Mouse (Mus musculus): ENCODE measurements around the gene Rbm20. TPM values are rescaled to one million over a fixed set of nuclear protein-coding genes. Genes with fewer than 3 reads are reported as not detected.
"Not testable (repeated sequence)": the region's sequence is repeated elsewhere in the genome, so short reads cannot be mapped to it uniquely, and the experiment has no call there.

Gene Rbm20
- polyA plus RNA-seq, 1 experiment from 2014 or later = 1.9 TPM

DNA sequence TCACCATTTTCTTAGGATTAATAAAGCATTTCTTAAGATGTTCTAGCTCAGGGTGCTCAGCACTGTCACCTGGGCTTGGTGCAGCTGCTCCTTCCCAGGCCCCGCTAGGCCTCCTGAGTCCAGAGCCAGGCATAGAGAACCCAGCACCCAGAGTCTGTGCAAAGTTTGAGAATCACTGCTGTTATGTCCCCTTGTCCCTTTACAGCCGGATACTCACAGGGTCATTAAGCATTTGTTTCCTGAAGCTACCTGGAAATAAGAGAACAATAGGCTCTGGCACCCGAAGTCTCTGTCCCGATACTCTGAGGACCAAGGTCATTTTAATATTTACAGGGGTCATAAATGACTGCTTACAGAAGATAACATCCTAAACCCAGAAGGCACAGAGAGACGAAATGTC lies 118.9 kb downstream of the Rbm20 start:
- no peak overlapping the region for H3K4me3 ChIP-seq
- 89% methylated on average over 5 of the region's 5 CpGs for WGBS
- H3K4me1 ChIP-seq = peaks cover 22% of the 10 kb centered on the region

DNA sequence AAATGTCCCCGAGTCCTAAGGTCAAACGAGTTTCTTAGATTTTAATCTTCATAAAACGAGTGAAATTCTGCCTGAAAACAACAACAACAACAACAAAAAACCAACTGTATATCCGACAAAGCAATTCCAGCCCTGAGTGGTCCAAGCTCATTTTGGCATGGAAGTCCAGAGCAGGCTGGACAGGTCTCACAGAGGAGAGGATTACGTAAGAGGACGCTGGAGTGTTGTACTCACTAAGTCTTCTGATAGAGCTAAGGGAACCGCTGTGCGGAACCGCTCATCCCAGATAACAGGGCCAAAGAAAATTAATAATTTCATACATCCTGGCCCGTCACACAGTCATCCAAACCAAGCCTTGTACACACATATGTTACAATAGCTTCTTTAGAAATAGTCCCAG lies 120.7 kb downstream of the Rbm20 start:
- H3K36me3 ChIP-seq = no peaks in the 10 kb centered on the region
- H3K27ac ChIP-seq = no peak overlapping the region
- H3K4me1 ChIP-seq = 0 out of 2 replicates have a peak, but pooled peaks cover 10% of the 10 kb centered on the region
- no peaks in the 10 kb centered on the region for H3K9me3 ChIP-seq (replicated peaks)
- no peak overlapping the region for H3K4me3 ChIP-seq
- 88% methylated on average over 10 of the region's 10 CpGs for WGBS
- no peak for DNase-seq (ENCODE audit: low spot score)
- H3K27me3 ChIP-seq (ENCODE audit: low read depth, poor library complexity, severe bottlenecking) = no peaks in the 10 kb centered on the region

More for the DNA sequence above, 118.9 kb downstream of the Rbm20 start:
- Histone ChIP-seq H3K36me3 (no peaks in the 10 kb centered on the region), H3K27me3 (ENCODE audit: low read depth, poor library complexity, severe bottlenecking) (no peaks in the 10 kb centered on the region), H3K9me3 (replicated peaks) (no peaks in the 10 kb centered on the region), H3K27ac (no peak overlapping the region)
- DNase-seq (ENCODE audit: low spot score) = no peak

DNA sequence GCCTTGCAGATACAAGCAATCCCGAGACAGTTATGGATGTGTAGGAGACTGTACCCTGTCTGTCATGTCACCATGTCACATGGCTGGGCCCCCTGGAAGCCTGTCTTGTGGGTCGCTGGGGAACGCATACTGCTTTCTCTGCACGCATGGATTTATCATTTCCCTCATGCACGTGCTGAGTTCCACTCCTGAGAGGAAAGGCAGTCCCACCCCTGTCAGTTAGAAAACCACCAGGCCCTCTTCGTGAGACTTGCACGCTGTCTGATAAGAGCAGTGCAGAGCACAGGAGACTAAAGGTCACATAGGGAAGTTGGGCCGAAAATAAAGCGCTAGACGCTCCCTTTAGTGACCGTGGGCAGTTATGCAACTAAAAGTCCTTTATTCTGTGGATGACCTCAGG lies 122.8 kb downstream of the Rbm20 start:
- no peak overlapping the region for H3K27ac ChIP-seq
- DNase-seq (ENCODE audit: low spot score) = no peak

DNA sequence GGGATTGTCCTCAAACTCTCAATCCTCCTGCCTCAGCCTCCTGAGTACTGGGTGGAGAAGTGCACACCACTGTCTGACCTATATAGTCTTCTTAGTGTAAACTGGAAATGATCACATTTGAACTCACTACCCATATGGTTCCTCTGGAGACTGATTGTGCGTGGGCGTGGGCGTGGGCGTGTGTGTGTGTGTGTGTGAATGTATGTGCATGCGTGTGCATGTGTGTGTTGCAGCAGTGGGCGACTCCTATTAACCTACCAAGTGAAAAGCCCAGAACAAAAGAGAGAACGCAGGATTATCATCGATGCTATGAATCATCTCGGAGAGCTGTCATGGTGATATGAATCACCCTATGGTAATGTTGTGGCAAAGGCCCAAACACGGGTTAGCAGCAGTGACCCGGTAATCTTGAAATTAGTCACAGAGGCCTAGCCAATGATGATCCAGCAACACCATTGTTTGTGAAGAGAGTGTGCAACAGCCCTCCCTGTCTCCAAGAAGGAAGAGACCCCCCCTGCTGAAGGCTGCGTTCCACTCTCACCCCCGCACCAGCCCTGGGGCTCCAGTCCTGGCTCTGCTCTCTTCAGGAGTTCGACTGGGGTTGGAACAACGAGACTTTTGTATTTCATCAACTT lies 123.4 kb downstream of the Rbm20 start:
- DNase-seq (ENCODE audit: low spot score) = no peak
- no peaks in the 10 kb centered on the region for H3K9me3 ChIP-seq (replicated peaks)
- WGBS = 89% methylated on average over 15 of the region's 15 CpGs
- H3K27ac ChIP-seq = no peak overlapping the region
- no peaks in the 10 kb centered on the region for H3K27me3 ChIP-seq (ENCODE audit: low read depth, poor library complexity, severe bottlenecking)
- H3K4me3 ChIP-seq = no peak overlapping the region
- 0 out of 2 replicates have a peak, but pooled peaks cover 10% of the 10 kb centered on the region for H3K4me1 ChIP-seq
- no peaks in the 10 kb centered on the region for H3K36me3 ChIP-seq

More for the DNA sequence above, 122.8 kb downstream of the Rbm20 start:
- Histone ChIP-seq H3K36me3 (no peaks in the 10 kb centered on the region), H3K4me3 (no peak overlapping the region), H3K9me3 (replicated peaks) (no peaks in the 10 kb centered on the region), H3K27me3 (ENCODE audit: low read depth, poor library complexity, severe bottlenecking) (no peaks in the 10 kb centered on the region), H3K4me1 (0 out of 2 replicates have a peak, but pooled peaks cover 10% of the 10 kb centered on the region)
- WGBS = 80% methylated on average over 11 of the region's 11 CpGs

DNA sequence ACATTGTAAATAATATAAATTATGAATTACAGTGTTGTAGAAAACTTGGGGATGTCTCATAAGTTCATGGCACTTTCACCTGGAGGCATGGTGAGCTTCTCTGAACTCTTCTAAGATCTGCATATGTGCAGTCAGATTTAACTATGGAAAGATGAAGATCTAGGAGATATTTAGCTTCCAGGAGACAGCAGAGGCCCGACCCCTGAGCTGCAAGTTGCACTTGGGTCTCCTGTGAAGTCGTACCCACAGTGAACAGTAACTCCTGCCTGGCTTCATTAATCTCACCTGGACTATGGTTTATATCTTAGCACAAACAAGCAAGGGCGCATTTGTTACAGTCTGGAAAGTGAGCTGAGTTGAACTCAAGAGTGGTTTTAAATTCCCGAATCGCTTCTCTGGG lies 124.3 kb downstream of the Rbm20 start:
- no peaks in the 10 kb centered on the region for H3K9me3 ChIP-seq (replicated peaks)
- H3K36me3 ChIP-seq = no peaks in the 10 kb centered on the region
- H3K27me3 ChIP-seq (ENCODE audit: low read depth, poor library complexity, severe bottlenecking) = no peaks in the 10 kb centered on the region
- DNase-seq (ENCODE audit: low spot score) = no peak
- H3K27ac ChIP-seq = no peak overlapping the region
- no peak overlapping the region for H3K4me3 ChIP-seq
- WGBS = 90% methylated on average over 5 of the region's 5 CpGs
- H3K4me1 ChIP-seq = peaks cover 15% of the 10 kb centered on the region

DNA sequence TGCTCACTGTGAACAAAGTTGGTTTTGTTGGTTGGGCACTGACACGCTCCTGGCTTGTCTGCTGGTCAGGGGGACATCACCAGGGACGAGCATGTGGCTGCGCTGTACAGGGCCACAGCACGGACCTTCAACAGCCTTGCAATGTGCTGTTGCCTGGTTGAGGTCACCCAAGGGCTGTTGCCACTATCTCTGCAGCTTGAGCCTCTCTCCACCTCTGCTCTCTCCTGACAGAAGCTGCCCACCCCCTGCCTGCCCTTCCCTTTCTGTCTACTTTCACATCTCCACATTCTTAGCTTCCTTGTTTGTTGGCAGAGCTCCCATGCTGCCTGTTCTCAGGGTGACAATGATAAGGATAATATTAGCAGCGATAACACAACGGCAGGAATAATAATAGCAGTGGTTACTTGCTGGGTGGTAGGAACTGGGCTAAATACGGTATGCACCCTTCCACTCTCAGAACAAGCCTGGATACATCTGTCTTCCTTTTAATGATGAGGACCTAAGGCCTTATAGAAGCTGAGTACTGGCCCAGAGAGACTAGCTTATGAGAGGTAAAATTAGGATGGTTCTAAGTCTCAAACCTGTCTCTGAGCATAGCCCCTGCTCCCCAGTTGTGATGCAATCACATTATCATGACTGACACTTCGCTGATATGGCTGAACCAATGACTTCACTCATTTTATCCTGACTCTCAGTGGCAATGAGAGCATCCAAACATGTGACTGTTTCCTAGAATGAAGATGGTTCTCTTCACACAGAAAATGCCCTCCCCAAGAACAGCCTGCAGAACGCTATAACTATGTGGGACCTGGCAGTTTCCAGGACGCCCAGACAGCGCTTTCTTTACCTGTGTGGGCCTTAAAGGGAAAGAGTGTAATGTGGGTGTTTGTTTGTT lies 124.9 kb downstream of the Rbm20 start:
- no peak for DNase-seq (ENCODE audit: low spot score)
- Histone ChIP-seq H3K36me3 (no peaks in the 10 kb centered on the region), H3K4me1 (peaks cover 17% of the 10 kb centered on the region), H3K27me3 (ENCODE audit: low read depth, poor library complexity, severe bottlenecking) (no peaks in the 10 kb centered on the region), H3K4me3 (no peak overlapping the region), H3K27ac (no peak overlapping the region), H3K9me3 (replicated peaks) (no peaks in the 10 kb centered on the region)
- 86% methylated on average over 11 of the region's 11 CpGs for WGBS

DNA sequence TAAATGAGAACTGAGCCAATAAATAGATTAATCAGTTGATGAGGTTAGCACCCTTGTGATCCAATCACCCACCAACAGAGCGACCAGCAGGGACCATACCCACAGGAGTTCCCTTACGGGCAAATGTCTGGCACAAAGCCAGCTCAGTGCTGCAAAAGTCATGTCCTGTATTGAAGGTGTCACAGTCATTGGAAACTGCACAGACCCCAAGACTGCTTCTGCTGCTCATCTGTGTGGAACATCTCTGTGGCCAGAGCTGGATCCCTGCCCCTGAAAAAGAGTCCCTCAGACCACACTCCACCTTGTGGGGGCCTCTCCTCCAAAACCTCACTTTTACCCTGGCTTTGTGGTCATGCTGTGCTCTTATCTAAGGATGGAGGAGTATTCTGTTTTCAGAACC lies 126.8 kb downstream of the Rbm20 start:
- H3K27me3 ChIP-seq (ENCODE audit: low read depth, poor library complexity, severe bottlenecking) = 0 out of 2 replicates have a peak, but pooled peaks cover 8% of the 10 kb centered on the region
- peaks cover 24% of the 10 kb centered on the region for H3K4me1 ChIP-seq
- H3K4me3 ChIP-seq = no peak overlapping the region
- H3K9me3 ChIP-seq (replicated peaks) = no peaks in the 10 kb centered on the region
- DNase-seq (ENCODE audit: low spot score) = no peak
- WGBS = 93% methylated on average over 2 of the region's 2 CpGs
- no peaks in the 10 kb centered on the region for H3K36me3 ChIP-seq
- H3K27ac ChIP-seq = no peak overlapping the region

DNA sequence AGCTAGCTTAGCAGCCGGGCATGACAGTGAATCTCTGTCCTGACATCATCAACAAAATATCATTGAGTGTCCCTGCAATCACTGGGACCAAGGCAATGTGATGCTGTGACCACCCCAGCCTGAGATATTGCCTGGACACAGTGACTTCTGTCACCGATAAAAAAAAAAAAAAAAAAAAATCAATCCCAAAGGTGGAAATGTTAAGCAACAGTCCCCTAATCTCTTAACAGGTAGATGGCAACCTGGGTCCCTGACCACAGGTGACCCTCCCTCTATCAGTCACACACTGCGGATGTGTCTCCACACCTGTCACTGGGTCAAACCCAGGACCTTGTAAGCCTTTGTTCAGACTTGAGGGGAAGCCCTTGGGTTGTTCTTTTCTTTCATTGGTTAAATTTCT lies 128.0 kb downstream of the Rbm20 start:
- WGBS = 82% methylated on average over 3 of the region's 3 CpGs
- Histone ChIP-seq H3K4me1 (peaks cover 31% of the 10 kb centered on the region), H3K9me3 (replicated peaks) (no peaks in the 10 kb centered on the region), H3K27me3 (ENCODE audit: low read depth, poor library complexity, severe bottlenecking) (0 out of 2 replicates have a peak, but pooled peaks cover 8% of the 10 kb centered on the region), H3K27ac (no peak overlapping the region), H3K36me3 (no peaks in the 10 kb centered on the region), H3K4me3 (no peak overlapping the region)
- DNase-seq (ENCODE audit: low spot score) = no peak

DNA sequence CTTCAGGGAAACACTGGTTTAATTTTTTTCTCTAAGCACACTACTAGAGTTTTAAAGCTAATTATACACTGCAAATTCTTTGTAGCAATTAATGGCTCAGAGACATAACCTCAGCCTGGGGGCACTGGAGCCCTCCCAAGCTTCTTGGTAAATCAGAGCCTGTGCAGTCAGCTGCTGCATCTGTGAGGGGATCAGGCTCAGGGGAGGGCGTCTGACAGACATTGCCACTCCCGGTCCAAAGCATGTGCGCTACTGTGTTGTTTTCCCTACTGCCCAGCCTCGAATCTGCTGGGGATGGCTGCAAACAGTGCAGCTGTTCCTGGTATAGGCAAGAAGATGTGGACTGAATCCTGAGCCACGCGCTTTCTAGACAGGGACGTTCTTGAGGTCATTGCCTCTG lies 129.0 kb downstream of the Rbm20 start:
- Histone ChIP-seq H3K27me3 (ENCODE audit: low read depth, poor library complexity, severe bottlenecking) (0 out of 2 replicates have a peak, but pooled peaks cover 8% of the 10 kb centered on the region), H3K9me3 (replicated peaks) (no peaks in the 10 kb centered on the region), H3K4me3 (no peak overlapping the region), H3K36me3 (no peaks in the 10 kb centered on the region), H3K4me1 (peaks cover 32% of the 10 kb centered on the region), H3K27ac (0 out of 2 replicates have a peak overlapping the region, but pooled peaks have one; percentile 46)
- DNase-seq (ENCODE audit: low spot score) = no peak
- WGBS = 73% methylated on average over 7 of the region's 7 CpGs

DNA sequence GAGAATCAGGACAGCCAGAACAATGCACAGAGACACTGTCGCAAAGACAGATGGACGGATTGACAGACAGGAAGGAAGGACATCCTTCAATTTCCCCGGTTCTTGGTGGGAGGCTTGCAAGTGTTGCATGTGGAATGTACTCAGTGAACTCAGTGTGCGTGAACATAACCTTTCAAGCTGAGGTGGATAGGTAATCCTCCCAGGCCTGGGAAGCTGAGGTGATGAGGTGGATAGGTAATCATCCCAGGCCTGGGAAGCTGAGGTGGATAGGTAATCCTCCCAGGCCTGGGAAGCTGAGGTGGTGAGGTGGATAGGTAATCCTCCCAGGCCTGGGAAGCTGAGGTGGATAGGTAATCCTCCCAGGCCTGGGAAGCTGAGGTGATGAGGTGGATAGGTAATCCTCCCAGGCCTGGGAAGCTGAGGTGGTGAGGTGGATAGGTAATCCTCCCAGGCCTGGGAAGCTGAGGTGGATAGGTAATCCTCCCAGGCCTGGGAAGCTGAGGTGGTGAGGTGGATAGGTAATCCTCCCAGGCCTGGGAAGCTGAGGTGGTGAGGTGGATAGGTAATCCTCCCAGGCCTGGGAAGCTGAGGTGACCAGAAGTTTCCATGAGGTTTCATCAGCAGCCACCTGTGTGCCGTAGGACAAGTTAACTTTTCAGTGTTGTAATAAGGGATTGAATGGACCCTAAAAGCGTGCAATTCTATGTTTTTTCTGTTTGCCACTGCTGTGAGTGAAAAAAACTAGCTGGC lies 129.6 kb downstream of the Rbm20 start:
- 83% methylated on average over 6 of the region's 6 CpGs for WGBS
- 0 out of 2 replicates have a peak overlapping the region, but pooled peaks have one; percentile 46 for H3K27ac ChIP-seq
- H3K4me1 ChIP-seq = peaks cover 32% of the 10 kb centered on the region
- DNase-seq (ENCODE audit: low spot score); H3K9me3 ChIP-seq (replicated peaks); H3K27me3 ChIP-seq (ENCODE audit: low read depth, poor library complexity, severe bottlenecking); H3K4me3 ChIP-seq; H3K36me3 ChIP-seq: not testable (repeated sequence)

DNA sequence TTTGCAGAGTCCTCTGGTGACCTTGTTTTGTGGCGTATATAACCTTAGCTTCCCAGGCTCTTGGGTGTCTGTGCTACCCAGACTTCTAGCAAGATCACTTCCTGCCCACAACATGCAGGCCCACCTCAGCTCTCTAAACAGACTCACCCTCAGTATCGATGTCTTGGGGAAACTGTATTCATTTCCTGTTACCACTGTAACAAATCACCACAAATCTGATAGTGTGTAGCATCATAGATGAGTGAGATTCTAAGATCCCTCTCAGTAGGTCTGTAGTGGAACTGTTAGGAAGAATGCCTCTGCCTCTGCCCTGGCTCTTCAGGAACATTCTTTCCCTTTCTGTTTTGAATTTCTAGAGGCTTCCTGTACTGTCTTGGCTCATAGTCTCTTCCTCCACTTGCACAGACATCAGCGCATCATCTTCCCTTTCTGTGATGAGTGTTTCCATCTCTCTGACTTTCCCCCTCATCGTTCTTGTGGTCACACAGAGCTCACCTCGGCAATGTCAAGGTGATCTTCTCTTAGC lies 130.2 kb downstream of the Rbm20 start:
- Histone ChIP-seq H3K4me1 (peaks cover 32% of the 10 kb centered on the region), H3K36me3 (no peaks in the 10 kb centered on the region), H3K27me3 (ENCODE audit: low read depth, poor library complexity, severe bottlenecking) (0 out of 2 replicates have a peak, but pooled peaks cover 8% of the 10 kb centered on the region), H3K27ac (no peak overlapping the region), H3K4me3 (no peak overlapping the region), H3K9me3 (replicated peaks) (no peaks in the 10 kb centered on the region)
- WGBS = 86% methylated on average over 5 of the region's 5 CpGs
- no peak for DNase-seq (ENCODE audit: low spot score)

DNA sequence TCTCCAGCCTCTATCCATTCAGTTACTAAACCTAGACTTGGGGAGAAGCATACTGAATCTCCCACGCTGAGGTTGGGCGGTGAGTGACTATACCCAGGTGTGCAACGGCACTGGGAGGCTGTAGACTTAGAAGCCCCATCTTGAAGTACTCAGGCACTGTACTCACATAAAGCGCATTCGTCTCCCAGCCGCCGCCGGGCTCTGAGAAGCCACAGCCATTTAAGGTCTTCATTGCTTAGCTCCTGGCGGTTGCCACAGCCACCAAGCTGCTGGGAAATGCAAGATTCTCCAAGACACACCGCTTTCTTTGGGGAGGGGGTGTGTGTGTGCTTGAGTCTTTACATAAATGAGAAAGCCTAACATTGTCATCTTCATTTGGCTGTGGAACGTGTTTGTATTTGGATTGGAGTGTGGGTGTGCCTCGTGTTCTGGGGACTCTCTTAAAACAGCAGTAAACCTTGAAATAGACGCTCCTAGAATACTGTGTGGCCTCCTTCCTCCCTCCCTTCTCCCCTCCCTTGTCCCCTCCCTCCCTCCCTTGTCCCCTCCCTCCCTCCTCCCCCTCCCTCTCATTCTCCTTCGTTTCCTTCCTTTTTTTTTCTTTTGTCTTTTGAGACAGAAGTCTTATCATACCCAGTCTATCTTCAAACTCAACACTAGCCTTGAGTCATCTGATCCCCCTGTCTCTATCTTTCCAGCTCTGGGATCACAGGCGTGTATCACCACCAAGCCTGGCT lies 131.1 kb downstream of the Rbm20 start:
- WGBS = 61% methylated on average over 15 of the region's 15 CpGs
- DNase-seq (ENCODE audit: low spot score) = no peak
- Histone ChIP-seq H3K27ac (peak overlapping the region; percentile 28; the same call in 1 of the 2 replicates), H3K9me3 (replicated peaks) (no peaks in the 10 kb centered on the region), H3K4me3 (no peak overlapping the region), H3K36me3 (no peaks in the 10 kb centered on the region), H3K4me1 (peaks cover 32% of the 10 kb centered on the region), H3K27me3 (ENCODE audit: low read depth, poor library complexity, severe bottlenecking) (0 out of 2 replicates have a peak, but pooled peaks cover 8% of the 10 kb centered on the region)

Measured in limb, embryonic 10.5 days (tissue).